Mouse (Mus musculus): ENCODE results near the gene Zbtb4.

- TF ChIP-seq CTCF (IDR thresholded peaks at IDR 0.05; ENCODE audit: low read depth, low read length): no peak
- no peak for TF ChIP-seq GATA1 (IDR thresholded peaks at IDR 0.05; ENCODE audit: borderline replicate concordance, low read length)
- TF ChIP-seq POLR2AphosphoS5 (IDR thresholded peaks at IDR 0.05; ENCODE audit: insufficient replicate concordance, low read depth, low read length): no peak
- no peak for TF ChIP-seq GATA2 (IDR thresholded peaks at IDR 0.05; ENCODE audit: borderline replicate concordance, low read depth, low read length)
These were observed 48.8 kb upstream of the Zbtb4 start for GRCm38 (mm10) chr11:69716953-69717352.
